Mouse (Mus musculus): ENCODE results near the gene Shank2.

The Shank2 gene

DNA sequence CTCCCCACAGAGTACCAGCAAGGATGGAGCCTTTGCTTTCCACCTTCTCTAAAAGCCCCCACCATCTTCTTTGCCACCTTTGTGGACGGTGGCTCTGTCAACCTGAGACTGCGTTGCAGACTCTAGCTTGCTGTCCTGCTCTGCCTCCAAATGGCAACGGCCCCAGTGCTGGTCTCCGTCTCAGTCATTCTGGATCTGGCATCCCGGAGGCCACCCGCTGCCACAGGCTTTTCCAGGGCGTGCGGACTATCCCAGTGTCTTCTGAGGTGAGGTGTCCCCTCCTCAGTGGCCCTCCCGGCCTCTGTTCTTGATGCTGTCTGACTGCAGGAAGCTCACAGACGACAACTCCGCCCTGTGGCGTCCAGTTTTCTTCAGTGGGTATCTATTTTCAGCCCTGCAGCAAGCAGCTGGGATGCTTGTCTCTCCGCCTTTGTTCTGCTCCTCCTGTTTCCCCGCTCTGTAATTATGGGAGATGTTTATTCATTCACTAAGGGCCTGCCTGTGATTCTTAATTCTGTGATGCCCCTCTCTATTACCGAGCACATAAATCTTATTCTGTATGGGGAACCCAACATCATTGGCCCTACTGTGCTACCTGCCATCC, 159.0 kb downstream of the Shank2 start:
- peak; percentile 65 for DNase-seq (ENCODE audit: low read depth, low spot score)

GRCm38 (mm10) chr7:144170272-144170671, 168.5 kb downstream of the Shank2 start:
- no peak for DNase-seq (ENCODE audit: low read depth, low spot score)

- no peak for DNase-seq (ENCODE audit: low read depth, low spot score)
Observed at GRCm38 (mm10) chr7:144170686-144171085, 169.0 kb downstream of the Shank2 start.

DNA sequence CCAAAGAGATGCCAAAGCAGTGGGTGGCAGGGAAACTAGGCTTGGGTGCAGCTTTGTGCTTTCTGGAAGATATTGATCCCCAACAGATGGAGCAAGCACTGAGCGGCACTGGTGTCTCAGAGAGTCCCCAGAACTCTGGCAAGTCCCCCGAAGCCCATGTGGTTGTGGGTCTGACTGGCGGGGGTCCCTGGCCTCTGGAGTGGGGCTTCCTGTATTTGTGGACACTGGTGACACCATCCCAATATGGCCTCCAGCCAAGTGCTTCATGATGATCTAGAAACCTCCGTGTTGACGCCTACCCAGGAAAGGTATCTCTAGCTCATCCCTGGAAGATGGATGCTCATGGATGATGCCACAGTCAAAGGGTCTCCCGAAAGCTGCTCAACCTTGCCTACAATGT, 172.1 kb downstream of the Shank2 start:
- no peak for DNase-seq (ENCODE audit: low read depth, low spot score)

- no peak for DNase-seq (ENCODE audit: low read depth, low spot score)
Observed at GRCm38 (mm10) chr7:144174329-144174728, 172.6 kb downstream of the Shank2 start.

- no peak for DNase-seq (ENCODE audit: low read depth, low spot score)
Observed at GRCm38 (mm10) chr7:144175025-144175424, 173.3 kb downstream of the Shank2 start.

DNA sequence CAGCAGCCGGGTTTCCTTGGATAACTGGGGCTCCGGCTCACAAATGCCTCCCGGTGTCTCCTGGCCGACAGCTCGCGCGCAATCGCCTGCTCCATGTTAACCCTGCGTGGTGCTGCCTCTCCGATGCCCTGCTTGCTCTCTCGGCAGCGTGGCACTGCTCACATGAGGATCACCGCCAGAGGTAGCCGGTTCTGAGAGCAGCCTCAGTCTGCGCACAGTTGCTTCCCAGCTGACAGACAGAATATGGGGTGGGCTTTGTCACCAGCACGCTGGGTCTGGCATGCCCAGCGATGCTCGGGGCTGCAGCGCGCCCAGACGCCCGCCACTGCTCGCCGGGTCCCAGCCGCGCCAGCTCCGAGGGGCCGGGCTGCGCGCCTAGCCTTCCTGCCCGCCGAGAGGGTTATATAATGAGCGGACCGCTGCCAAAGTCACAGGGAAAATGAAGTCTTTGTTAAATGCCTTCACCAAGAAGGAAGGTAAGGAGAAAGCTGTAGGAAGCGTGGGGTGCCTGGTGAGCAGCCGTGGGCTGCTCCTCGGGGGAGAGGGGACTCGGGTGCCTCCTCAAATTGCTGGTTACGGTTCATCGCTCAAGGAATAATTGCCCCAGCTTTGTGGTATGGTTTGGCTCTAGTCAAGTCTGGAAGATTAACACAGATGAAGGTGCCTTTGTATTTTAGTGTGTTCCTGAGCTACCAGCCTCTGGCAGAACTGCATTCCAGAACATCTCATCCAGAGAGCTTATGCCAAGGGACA, 173.9 kb downstream of the Shank2 start:
- DNase-seq (ENCODE audit: low read depth, low spot score), result no peak

DNA sequence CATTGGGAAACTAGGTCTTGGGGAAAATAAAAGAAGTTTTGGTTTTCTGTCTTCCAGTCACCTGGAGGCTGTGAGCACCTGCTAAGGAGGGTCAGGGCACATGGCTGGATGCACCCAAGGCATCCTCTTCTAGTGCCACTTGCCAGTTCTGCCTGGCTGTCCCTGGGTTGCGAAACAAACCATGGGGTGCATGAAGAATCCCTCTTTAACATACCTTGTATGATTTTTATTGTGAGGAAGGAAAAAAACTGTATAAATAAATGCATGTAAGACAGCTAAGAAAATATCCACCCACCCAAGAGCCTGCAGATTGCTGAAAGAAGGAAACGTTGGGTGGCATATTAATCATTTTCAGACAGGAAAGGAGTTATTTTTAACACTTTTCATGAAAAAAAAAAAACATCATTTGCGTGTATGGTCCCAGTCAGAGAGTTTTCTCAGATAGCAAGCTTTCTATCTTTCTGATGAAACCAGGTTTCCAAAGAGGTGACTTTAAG, 174.6 kb downstream of the Shank2 start:
- no peak for DNase-seq (ENCODE audit: low read depth, low spot score)

DNA sequence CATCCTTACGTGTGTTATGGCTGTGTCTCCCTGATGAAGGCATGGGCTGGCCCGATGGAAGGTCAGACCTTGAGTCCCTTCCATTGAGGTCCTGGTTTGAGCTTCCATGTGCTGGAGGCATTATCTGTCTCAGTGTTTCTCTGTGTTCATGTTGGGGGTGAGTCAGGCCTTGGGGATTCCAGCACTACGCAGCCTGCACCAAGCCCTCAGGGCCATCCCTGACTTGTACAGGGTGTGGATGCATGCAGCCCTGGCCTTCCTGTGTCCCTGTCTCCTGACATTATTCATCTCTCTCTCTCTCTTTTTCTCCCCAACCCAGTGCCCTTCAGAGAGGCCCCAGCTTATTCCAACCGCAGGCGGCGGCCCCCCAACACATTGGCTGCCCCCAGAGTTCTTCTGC, 177.7 kb downstream of the Shank2 start:
- no peak for DNase-seq (ENCODE audit: low read depth, low spot score)

GRCm38 (mm10) chr7:144180885-144181284, 179.2 kb downstream of the Shank2 start:
- DNase-seq (ENCODE audit: low read depth, low spot score), result no peak

GRCm38 (mm10) chr7:144187869-144188430, 186.2 kb downstream of the Shank2 start:
- no peak for DNase-seq (ENCODE audit: low read depth, low spot score)

DNA sequence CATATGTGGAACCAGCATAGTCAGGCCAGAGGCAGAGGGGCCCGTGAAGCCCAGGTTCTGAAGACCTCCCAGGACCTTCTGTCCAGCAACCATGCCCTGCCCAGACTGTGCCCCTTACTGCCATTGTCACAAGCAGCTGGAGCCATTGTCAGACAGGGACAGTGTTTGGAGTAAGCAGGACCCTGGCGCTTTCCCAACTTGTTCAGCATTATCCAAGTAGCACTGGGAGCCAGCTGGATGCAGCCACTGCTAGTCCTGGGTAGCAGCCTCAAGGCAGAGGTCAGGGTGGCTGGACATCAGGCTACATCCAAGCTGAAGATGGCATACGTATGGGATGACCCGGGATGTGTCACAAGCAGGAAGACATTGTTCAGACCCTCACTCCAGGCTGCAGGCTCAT, 187.7 kb downstream of the Shank2 start:
- no peak for DNase-seq (ENCODE audit: low read depth, low spot score)

DNA sequence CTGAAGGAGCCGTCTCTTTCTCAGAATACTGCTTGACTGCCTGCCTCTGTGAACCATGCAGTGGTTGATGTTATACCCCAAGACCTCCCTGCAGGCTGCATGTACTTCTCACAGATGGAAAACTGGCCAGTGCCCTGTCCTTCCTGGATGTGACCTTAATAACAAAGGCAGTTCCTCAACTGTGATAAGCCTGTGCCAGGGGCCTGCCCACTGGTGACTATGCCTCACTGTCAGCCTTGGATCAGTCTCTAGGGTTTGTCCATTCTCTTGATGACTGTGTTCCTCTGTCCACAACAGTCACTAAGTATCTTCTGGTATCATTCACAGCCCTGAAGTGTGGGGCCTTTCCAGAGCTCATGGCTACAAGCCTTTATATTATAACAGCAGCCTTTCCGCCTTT, 196.8 kb downstream of the Shank2 start:
- no peak for DNase-seq (ENCODE audit: low read depth, low spot score)

GRCm38 (mm10) chr7:144202017-144202682, 200.4 kb downstream of the Shank2 start:
- no peak for DNase-seq (ENCODE audit: low read depth, low spot score)

DNA sequence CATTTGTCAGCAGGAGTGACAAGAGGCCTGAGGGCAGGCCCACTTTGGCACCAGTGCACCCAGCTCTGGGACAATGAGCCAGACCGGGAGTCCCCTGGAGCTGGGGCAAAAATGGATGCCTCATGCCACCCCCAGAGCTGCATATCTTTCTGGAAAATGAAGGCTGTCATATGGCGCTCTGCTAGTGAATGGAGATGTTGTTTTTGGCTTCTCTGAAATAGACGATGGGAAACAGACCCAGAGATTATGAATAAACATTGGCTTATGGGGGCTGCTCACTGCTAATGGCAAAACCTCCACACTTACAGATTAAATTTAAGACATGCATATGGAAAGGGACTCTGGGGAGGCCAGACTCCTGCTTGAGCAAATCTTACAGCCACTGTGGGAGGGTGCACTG, 202.6 kb downstream of the Shank2 start:
- DNase-seq (ENCODE audit: low read depth, low spot score), result no peak

GRCm38 (mm10) chr7:144205161-144205560, 203.4 kb downstream of the Shank2 start:
- DNase-seq (ENCODE audit: low read depth, low spot score), result no peak

GRCm38 (mm10) chr7:144205837-144206236, 204.1 kb downstream of the Shank2 start:
- DNase-seq (ENCODE audit: low read depth, low spot score), result peak; percentile 62

DNA sequence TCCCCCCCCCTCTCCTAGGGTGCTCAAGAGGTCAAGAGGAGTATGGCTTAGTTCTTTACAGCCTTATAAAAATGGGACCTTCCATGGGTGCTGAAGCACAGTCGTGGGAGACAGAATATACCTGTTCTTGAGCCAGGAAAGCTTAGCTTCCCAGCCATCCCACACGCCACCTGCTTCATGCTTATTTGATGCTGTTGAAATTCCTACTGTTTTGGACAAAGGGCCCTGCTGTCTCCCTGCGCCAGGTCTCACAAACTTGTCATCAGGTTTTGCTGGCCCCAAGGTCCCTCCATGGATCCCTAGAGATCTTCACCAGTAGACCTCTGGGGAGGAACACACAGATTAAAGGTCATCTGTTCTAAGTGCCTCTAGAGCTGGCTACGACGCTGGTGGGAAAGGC, 204.5 kb downstream of the Shank2 start:
- DNase-seq (ENCODE audit: low read depth, low spot score), result peak; percentile 64

DNA sequence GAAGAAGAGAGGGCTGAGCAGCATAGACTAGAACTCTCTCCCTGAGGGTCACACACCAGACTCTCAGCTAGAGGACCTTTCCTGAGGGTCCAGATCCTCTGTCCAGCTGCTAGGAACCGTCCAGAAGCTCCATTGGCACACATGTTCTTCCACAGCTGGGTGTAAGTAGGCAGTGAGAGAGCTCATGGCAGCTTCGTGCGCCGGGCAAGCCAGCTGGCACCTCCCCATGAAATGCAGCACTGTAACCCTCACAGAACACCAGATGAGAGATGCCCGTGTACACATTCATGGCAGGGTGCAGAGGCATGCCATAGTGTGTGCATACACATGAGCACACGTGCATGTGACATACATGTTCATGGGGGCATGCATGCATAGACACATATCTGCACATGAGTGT, 205.4 kb downstream of the Shank2 start:
- DNase-seq (ENCODE audit: low read depth, low spot score), result no peak

- no peak for DNase-seq (ENCODE audit: low read depth, low spot score)
Observed at GRCm38 (mm10) chr7:144207849-144208248, 206.1 kb downstream of the Shank2 start.

DNA sequence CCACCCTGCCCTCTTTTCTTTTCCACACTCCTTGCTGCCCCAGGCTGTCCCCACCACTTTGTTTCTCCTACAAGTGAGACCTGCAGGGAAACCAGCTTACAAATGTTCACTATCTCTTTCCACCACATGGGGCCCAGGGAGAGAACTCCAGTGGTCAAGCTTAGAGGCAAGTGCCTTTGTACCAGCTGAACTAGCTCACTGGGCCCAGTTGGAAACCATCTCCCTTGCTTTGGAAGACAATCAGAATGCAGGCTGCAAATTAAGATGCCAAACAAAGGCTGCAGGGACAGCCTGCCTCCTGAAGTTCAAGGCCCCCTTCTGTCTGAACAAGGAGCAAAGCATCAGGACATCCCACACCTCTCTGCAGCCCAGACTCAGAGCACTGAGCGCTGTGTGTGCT, 206.9 kb downstream of the Shank2 start:
- DNase-seq (ENCODE audit: low read depth, low spot score), result no peak

DNA sequence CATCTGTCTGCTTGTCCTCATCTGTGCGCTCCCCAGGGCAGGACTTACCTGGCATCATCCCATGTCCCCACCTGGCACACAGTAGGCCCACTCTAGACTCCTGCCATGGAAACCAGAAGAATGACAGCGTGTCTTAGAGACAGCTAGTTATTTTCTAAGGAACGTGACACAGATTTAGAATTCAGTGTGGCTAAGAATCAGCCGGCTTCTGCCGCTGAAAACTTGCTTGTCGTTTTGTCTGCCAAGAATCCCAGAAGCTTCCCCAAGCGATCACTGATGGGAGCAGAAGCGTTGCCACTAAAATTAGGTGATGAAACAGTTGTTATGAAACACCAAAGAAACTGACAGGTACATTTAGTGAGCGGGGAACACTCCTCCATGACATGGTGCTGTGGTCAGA, 208.8 kb downstream of the Shank2 start:
- peak; percentile 60 for DNase-seq (ENCODE audit: low read depth, low spot score)

Measured in telencephalon, adult 2 months (tissue).